Mouse (Mus musculus): Measurements from ENCODE around the gene Rarg. TPM values are rescaled to one million over a fixed set of nuclear protein-coding genes. Genes with fewer than 3 reads are reported as not detected.

Gene Rarg
- total and polyA plus RNA-seq, 3 experiments = 0.39 to 5.8 TPM; not detected in 1

DNA sequence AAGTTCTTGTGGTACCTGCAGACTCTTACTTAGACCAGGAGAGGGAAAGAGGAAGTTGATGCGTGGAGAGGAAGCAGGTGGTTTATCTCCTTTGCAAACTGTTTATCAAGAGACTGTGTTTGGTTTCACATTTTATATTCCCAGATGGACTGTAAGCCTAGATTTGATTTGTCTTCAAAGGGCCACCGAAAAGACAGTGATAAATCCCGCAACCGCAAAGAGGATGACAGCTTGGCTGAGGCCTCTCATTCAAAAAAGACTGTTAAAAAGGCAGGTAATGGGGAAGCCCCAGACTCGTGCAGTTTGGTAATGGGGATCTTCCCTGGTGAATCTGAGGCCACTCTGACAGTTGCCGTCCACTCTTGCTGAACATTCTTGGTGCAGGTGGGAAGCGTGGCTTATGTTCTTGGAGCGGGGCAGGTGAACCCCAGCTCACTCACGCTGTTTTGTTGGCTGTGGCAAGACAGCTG lies 49.2 kb downstream of the Rarg start:
- Histone ChIP-seq H3K4me1 (ENCODE audit: control insufficient read depth in 1 of 2, insufficient read depth in 2 of 2, low read length in 2 of 2) (peaks cover 11 to 23% of the 10 kb centered on the region in 2 experiments), H3K27ac (ENCODE audit: control insufficient read depth, low read depth, low read length) (peak overlapping the region; percentile 20; the same call in 1 of the 2 replicates), H3K79me2 (ENCODE audit: control insufficient read depth, insufficient read depth, low read length, poor library complexity) (peaks cover 6% of the 10 kb centered on the region), H3K9ac (ENCODE audit: control insufficient read depth, low read depth, low read length, poor library complexity, severe bottlenecking) (no peak overlapping the region), H3K9me3 (replicated peaks; ENCODE audit: insufficient read depth, low read length) (no peaks in the 10 kb centered on the region), H3K4me3 (ENCODE audit: control insufficient read depth in 1 of 2, insufficient read depth in 1 of 2, low read depth in 2 of 2, low read length in 2 of 2) (no peak overlapping the region), H3K27me3 (ENCODE audit: control insufficient read depth in 1 of 2, insufficient read depth in 2 of 2, low read length in 2 of 2) (no peaks in the 10 kb centered on the region), H3K36me3 (ENCODE audit: control insufficient read depth in 1 of 2, insufficient read depth in 2 of 2, low read length in 2 of 2) (peaks cover 20 to 36% of the 10 kb centered on the region in 2 experiments)
- DNase-seq (ENCODE audit: low read depth, low spot score) = peak; percentile 92
- TF ChIP-seq GABPA (IDR thresholded peaks at IDR 0.05; ENCODE audit: low read depth, low read length) = no peak
- peak; percentile 97 for TF ChIP-seq TAL1 (IDR thresholded peaks at IDR 0.05; ENCODE audit: low read length)
- TF ChIP-seq HCFC1 (IDR thresholded peaks at IDR 0.05; ENCODE audit: low read depth, low read length) = peak; percentile 56; the same call in 1 of the 2 replicates
- TF ChIP-seq ZC3H11A (IDR thresholded peaks at IDR 0.05; ENCODE audit: low read depth, low read length) = peak; percentile 25
- TF ChIP-seq NELFE (IDR thresholded peaks at IDR 0.05; ENCODE audit: low read depth, low read length) = no peak
- peak; percentile 89 for TF ChIP-seq SIN3A (IDR thresholded peaks at IDR 0.05; ENCODE audit: low read length)
- TF ChIP-seq POLR2AphosphoS5 (IDR thresholded peaks at IDR 0.05; ENCODE audit: borderline replicate concordance, low read depth, low read length) = no peak
- peak; percentile 98 to 99 for TF ChIP-seq EP300 (IDR thresholded peaks at IDR 0.05; ENCODE audit: low read depth in 1 of 2, low read length in 2 of 2)
- peak; percentile 99 for TF ChIP-seq GATA1 (IDR thresholded peaks at IDR 0.05; ENCODE audit: low read depth, low read length)
- no peak for TF ChIP-seq E2F4 (IDR thresholded peaks at IDR 0.05; ENCODE audit: borderline replicate concordance, low read depth, low read length)
- no peak for TF ChIP-seq TBP (IDR thresholded peaks at IDR 0.05; ENCODE audit: low read depth, low read length)
- no peak for TF ChIP-seq USF2 (IDR thresholded peaks at IDR 0.05; ENCODE audit: borderline replicate concordance in 1 of 2, insufficient read depth in 1 of 2, low read depth in 1 of 2, low read length in 2 of 2)
- no peak for TF ChIP-seq ZKSCAN1 (IDR thresholded peaks at IDR 0.05; ENCODE audit: low read depth, low read length)
- TF ChIP-seq CHD2 (IDR thresholded peaks at IDR 0.05; ENCODE audit: low read length) = no peak
- TF ChIP-seq JUND (IDR thresholded peaks at IDR 0.05; ENCODE audit: low read depth, low read length) = no peak; the same call in 1 of the 2 replicates
- peak; percentile 98 for TF ChIP-seq TCF12 (IDR thresholded peaks at IDR 0.05; ENCODE audit: low read depth, low read length)
- peak; percentile 73 for TF ChIP-seq MYB (IDR thresholded peaks at IDR 0.05; ENCODE audit: low read depth, low read length)
- TF ChIP-seq MAFK (IDR thresholded peaks at IDR 0.05; ENCODE audit: borderline replicate concordance, low read depth, low read length) = peak; percentile 90
- TF ChIP-seq MAZ (IDR thresholded peaks at IDR 0.05; ENCODE audit: low read depth, low read length) = 0 out of 2 replicates have a peak, but pooled peaks have one; percentile 52
- no peak for TF ChIP-seq CHD1 (IDR thresholded peaks at IDR 0.05; ENCODE audit: low read depth, low read length)
- TF ChIP-seq UBTF (IDR thresholded peaks at IDR 0.05; ENCODE audit: borderline replicate concordance, insufficient read depth, low read depth, low read length) = no peak
- TF ChIP-seq RCOR1 (IDR thresholded peaks at IDR 0.05; ENCODE audit: low read depth, low read length) = peak; percentile 100
- no peak for TF ChIP-seq RAD21 (IDR thresholded peaks at IDR 0.05; ENCODE audit: low read depth, low read length)
- no peak for TF ChIP-seq CTCF (IDR thresholded peaks at IDR 0.05 in 2 of 3, conservative IDR thresholded peaks at IDR 0.05 in 1 of 3; ENCODE audit: control insufficient read depth in 1 of 3, insufficient read depth in 1 of 3, low read depth in 2 of 3, low read length in 3 of 3, poor library complexity in 1 of 3, severe bottlenecking in 1 of 3)
- no peak for TF ChIP-seq NRF1 (IDR thresholded peaks at IDR 0.05; ENCODE audit: insufficient read depth, low read depth, low read length, poor library complexity, severe bottlenecking)
- TF ChIP-seq ELF1 (IDR thresholded peaks at IDR 0.05; ENCODE audit: low read depth, low read length) = peak; percentile 53; the same call in 1 of the 2 replicates
- TF ChIP-seq MEF2A (IDR thresholded peaks at IDR 0.05; ENCODE audit: extremely low read depth, insufficient replicate concordance, low read depth, low read length, poor library complexity, severe bottlenecking) = peak; percentile 21; the same call in 1 of the 2 replicates
- TF ChIP-seq MYC (IDR thresholded peaks at IDR 0.05; ENCODE audit: low read depth, low read length) = peak; percentile 77; the same call in 1 of the 2 replicates
- TF ChIP-seq KAT2A (conservative IDR thresholded peaks at IDR 0.05; ENCODE audit: low read depth, low read length) = peak; percentile 33; the same call in 1 of the 2 replicates
- no peak for TF ChIP-seq POLR2A (IDR thresholded peaks at IDR 0.05; ENCODE audit: control insufficient read depth in 1 of 2, insufficient read depth in 1 of 2, low read depth in 1 of 2, low read length in 2 of 2, poor library complexity in 1 of 2)
- TF ChIP-seq MXI1 (IDR thresholded peaks at IDR 0.05; ENCODE audit: low read depth, low read length) = peak; percentile 78; the same call in 1 of the 2 replicates
- TF ChIP-seq POLR2AphosphoS2 (IDR thresholded peaks at IDR 0.05; ENCODE audit: low read length) = 0 out of 2 replicates have a peak, but pooled peaks have one; percentile 14
- no peak for TF ChIP-seq USF1 (IDR thresholded peaks at IDR 0.05; ENCODE audit: low read depth, low read length)
- peak; percentile 98 for TF ChIP-seq ETS1 (IDR thresholded peaks at IDR 0.05; ENCODE audit: low read depth, low read length)
- 0 out of 2 replicates have a peak, but pooled peaks have one; percentile 2 for TF ChIP-seq SMC3 (IDR thresholded peaks at IDR 0.05; ENCODE audit: low read depth, low read length)
- TF ChIP-seq ZNF384 (IDR thresholded peaks at IDR 0.05; ENCODE audit: low read depth, low read length) = peak; percentile 59; the same call in 1 of the 2 replicates

Measured in MEL (cell line).